Mouse (Mus musculus) embryonic stem cell, embryonic (primary cell): Measurements from ENCODE around the gene Phox2b.

Experiments used
- CTCF ChIA-PET, 4 experiments: fragments of 300-600 bp in 2 of 4; fragments of 350-600 bp in 2 of 4; sonication (Branson Sonifier 250); formaldehyde crosslinking; loops; one replicate each; lab custom pipeline; 2022; ENCODE audit warnings: inconsistent platforms in 2 of 4; lab: Charles Lee
- POLR2A ChIA-PET, 4 experiments: fragments of 300-600 bp in 2 of 4; fragments of 350-600 bp in 2 of 4; sonication (Branson Sonifier 250); formaldehyde crosslinking; loops; one replicate each; lab custom pipeline; 2022; ENCODE audit warnings: antibody characterized with exemption in 4 of 4, inconsistent platforms in 1 of 4; lab: Charles Lee

Phox2b gene

GRCm38 (mm10) chr5:67096378-67096771 lies 2.7 kb downstream of the Phox2b start:
- CTCF ChIA-PET: no interaction called here
- POLR2A ChIA-PET: no interaction called here

- POLR2A ChIA-PET: interaction anchor here in 1 of 4 experiments (0.6 to 1.3 kb wide), 2 partner anchors 12 to 60 kb away, joined by 3 to 4 read pairs; no protein-coding TSS in a partner anchor
These were observed 3.3 kb downstream of the Phox2b start for GRCm38 (mm10) chr5:67095651-67096377.

GRCm38 (mm10) chr5:67095153-67095552 lies 3.9 kb downstream of the Phox2b start:
- ChIA-PET CTCF (interaction anchor here in 1 of 4 experiments (0.6 kb wide), 1 partner anchor 435 kb away, joined by 3 read pairs; no protein-coding TSS in a partner anchor), POLR2A (interaction anchor here in 1 of 4 experiments (0.6 to 1.3 kb wide), 2 partner anchors 11 to 60 kb away, joined by 3 to 4 read pairs; no protein-coding TSS in a partner anchor)

More at GRCm38 (mm10) chr5:67095651-67096377, 3.3 kb downstream of the Phox2b start:
- CTCF ChIA-PET: interaction anchor here in 1 of 4 experiments (0.6 kb wide), 1 partner anchor 435 kb away, joined by 3 read pairs; no protein-coding TSS in a partner anchor

- POLR2A ChIA-PET: no interaction called here
- CTCF ChIA-PET: no interaction called here
These were observed 5.1 kb downstream of the Phox2b start for GRCm38 (mm10) chr5:67093991-67094390.

- ChIA-PET POLR2A (interaction anchor here in 1 of 4 experiments (1.1 kb wide), 1 partner anchor 9 kb away, joined by 3 read pairs; no protein-coding TSS in a partner anchor), CTCF (no interaction called here)
These were observed 7.3 kb downstream of the Phox2b start for GRCm38 (mm10) chr5:67091766-67092165.

- ChIA-PET POLR2A (no interaction called here), CTCF (no interaction called here)
These were observed 8.2 kb downstream of the Phox2b start for GRCm38 (mm10) chr5:67090856-67091255.

- CTCF ChIA-PET: interaction anchor here in 2 of 4 experiments (0.6 to 1.1 kb wide), 3 partner anchors 35 to 183 kb away, joined by 3 to 6 read pairs (median 3); no protein-coding TSS in a partner anchor
These were observed 16.0 kb downstream of the Phox2b start for GRCm38 (mm10) chr5:67083117-67083516.

GRCm38 (mm10) chr5:67063596-67063995 lies 35.5 kb downstream of the Phox2b start:
- ChIA-PET CTCF (no interaction called here), POLR2A (interaction anchor here in 1 of 4 experiments (0.7 kb wide), 1 partner anchor 116 kb away, joined by 4 read pairs; no protein-coding TSS in a partner anchor)

More at GRCm38 (mm10) chr5:67083117-67083516, 16.0 kb downstream of the Phox2b start:
- POLR2A ChIA-PET: interaction anchor here in 2 of 4 experiments (0.7 to 1.2 kb wide), 3 partner anchors 12 to 1611 kb away, joined by 3 to 7 read pairs (median 4); no protein-coding TSS in a partner anchor

GRCm38 (mm10) chr5:67060519-67060918 lies 38.6 kb downstream of the Phox2b start:
- ChIA-PET CTCF (no interaction called here), POLR2A (no interaction called here)

GRCm38 (mm10) chr5:67057803-67058202 lies 41.3 kb downstream of the Phox2b start:
- CTCF ChIA-PET: interaction anchor here in 3 of 4 experiments (0.6 to 1.5 kb wide), 9 partner anchors 9 to 354 kb away, joined by 3 to 6 read pairs (median 4); no protein-coding TSS in a partner anchor

GRCm38 (mm10) chr5:67048003-67048402 lies 51.1 kb downstream of the Phox2b start:
- POLR2A ChIA-PET: no interaction called here
- CTCF ChIA-PET: interaction anchor here (0.5 to 2.1 kb wide), 28 partner anchors 9 to 842 kb away, joined by 3 to 12 read pairs (median 4); partner anchors contain the start of gene Phox2b (in 1 of the 4)

More at GRCm38 (mm10) chr5:67057803-67058202, 41.3 kb downstream of the Phox2b start:
- POLR2A ChIA-PET: interaction anchor here in 1 of 4 experiments (0.6 kb wide), 1 partner anchor 186 kb away, joined by 5 read pairs; no protein-coding TSS in a partner anchor
